Mouse (Mus musculus): ENCODE data around the gene Rpl28.

DNA sequence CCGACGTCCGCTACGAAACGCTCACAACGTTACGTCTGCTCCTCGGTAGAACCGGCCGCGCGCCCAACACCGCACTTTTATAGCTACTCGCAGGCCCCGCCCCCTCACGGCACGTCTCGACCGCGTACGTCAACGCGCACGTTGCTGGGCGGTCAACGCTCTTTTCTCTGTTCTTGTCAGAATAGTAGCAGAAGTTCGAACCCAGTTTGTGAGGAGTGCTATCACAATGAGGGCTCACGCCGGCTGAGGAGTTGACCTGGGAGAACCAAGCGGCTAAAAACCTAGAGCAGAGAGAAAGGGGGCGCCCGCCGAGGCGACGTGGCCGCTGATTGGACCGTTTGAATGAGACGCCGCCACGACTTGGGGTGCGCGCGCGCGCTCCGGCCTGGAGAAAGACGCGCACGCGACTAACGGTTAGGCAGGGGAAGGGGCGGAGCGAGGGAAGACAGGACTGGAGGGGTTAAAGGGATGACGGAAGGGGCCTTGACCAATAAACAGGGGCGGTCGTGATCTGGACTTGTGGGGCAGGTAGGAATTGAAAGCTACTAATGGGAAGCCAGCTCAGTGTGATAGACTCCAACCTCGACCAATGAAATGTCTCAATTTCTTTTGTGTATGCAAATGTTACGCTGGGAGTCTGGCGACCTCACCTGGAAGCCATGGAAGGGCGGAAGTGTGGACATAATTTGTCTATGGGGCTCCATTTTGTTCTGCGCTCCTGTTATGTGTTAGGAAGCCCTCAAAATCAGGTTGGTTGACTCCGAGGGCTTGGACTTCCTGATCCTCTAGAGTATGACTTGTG is 19.8 kb downstream of the Rpl28 start, which contains the start of gene Ube2s:
- TF ChIP-seq MAFK (IDR thresholded peaks at IDR 0.05; ENCODE audit: insufficient replicate concordance, low read length) = no peak
- no peak for TF ChIP-seq CTCF (conservative IDR thresholded peaks at IDR 0.05 in 1 of 2, IDR thresholded peaks at IDR 0.05 in 1 of 2; ENCODE audit: low read depth in 2 of 2, low read length in 2 of 2)
- TF ChIP-seq POLR2A (IDR thresholded peaks at IDR 0.05; ENCODE audit: low read depth, low read length) = peak; percentile 85

Data from CH12.LX (cell line).